Mouse (Mus musculus) spleen, adult 2 months (tissue): ENCODE measurements around the gene Oasl2.

Source experiments
- CTCF ChIP-seq: fragments of 200-500 bp; IDR thresholded peaks from 2 replicates; pipeline ENCODE4 v1.5.1; 2011; ENCODE audit warnings: mild to moderate bottlenecking, inconsistent platforms; ENCODE audit not compliant: insufficient read depth, insufficient read length, insufficient replicate concordance; ENCODE audit errors: extremely low read depth
- POLR2A ChIP-seq: fragments of 200-500 bp; IDR thresholded peaks from 2 replicates; pipeline ENCODE4 v1.6.1; 2011; ENCODE audit warnings: low read depth, low read length, inconsistent platforms

DNA sequence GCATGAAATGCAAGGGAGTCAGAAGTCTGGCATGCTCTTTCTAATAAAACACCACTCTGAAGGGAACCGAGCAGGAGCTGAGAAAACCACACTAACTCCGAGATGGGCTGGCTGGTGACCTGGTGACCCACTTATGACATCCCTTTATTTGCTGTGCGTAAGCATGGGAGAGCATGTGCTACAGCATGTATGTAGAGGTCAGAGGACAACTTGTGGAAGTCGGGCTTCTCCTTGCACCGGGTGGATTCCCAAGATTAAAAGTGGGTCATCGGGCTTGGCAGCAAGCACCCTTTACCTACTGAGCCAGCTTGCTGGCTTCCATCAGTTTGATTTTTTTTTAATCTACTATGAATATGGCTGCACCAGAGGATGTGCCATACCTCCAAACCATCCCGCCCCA is 19.2 kb upstream of the Oasl2 start:
- TF ChIP-seq POLR2A (no peak), CTCF (no peak)
